Mouse (Mus musculus) B cell, adult 62 days (primary cell): ENCODE data around the gene Vmn1r200. TPM values are rescaled to one million over a fixed set of nuclear protein-coding genes. Genes with fewer than 3 reads are reported as not detected.

Experiments used
- total RNA-seq: library from RNA; stranded (reverse); gene quantifications from 4 replicates; pipeline ENCODE4 v1.2.4, GENCODE M21; 2023

Gene Vmn1r200
- not detected in 4 replicates for total RNA-seq

DNA sequence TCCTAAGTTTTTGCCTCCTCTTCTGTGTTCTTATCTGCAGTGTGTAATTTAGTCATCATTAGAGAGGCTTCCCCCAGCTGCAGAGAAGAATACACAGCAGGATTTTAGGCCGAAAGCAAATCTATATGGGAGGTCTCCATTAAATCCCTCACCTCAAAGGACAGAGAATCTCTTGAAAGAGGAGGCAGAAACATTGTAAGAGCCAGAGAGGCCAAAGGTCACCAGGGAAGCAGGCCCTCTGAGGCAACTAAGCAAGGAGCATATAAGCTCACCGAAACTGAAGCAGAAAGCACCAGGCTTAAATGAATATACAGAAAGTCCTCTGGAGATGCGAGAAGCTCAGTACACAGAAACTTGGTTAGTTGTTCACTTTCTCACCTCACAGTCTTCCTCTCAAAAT, at the start of gene Vmn1r200:
Gene Vmn1r200 (plus strand): TSS at position 301 of the 400 bp plus-strand sequence.

DNA sequence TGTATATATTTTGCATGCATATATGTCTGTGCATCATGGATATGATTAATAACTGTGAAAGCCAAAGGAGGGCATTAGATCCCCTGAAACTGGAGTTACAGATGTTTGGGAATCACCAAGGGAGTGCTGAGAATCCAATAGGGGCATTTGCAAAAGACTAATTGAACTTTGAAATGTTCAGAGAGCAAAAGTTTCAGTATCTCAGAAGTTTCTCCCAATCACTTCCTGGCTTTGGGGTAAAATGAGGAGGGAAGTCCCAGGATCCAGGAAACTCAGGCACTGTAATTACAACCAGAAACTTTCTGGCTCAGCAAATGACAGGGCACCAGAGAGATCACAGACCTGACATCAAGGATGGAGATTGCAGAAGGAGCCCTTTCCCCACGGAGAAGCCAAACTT, 40.1 kb upstream of the Vmn1r200 start, which contains the start of gene Vmn1r198:
Gene Vmn1r198 (plus strand): TSS at position 301 of the 400 bp plus-strand sequence.

DNA sequence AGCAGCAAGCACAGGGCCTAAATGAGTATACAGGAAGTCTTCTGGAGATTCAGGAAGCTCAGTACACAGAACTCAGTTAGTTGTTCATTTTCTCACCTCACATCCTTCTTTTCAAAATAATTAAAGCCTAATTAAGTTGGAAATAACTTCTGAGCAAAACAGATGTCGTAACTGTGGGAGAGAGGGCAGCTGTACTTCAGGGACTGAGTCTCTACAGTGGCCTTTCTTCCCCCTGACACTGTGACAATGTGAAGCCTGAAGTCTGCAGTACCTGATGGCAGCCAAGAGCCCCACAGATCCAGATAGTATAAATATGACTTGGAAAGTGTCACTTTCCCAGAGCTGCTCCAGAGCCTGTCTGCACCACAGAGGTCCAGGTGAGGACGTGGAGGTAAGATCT, 10.7 kb upstream of the Vmn1r200 start, which contains the start of gene Vmn1r199:
Gene Vmn1r199 (plus strand): TSS at position 301 of the 400 bp plus-strand sequence.

Other genes starting within 250 kb of the Vmn1r200 start
- gene Vmn1r191, start 206.4 kb upstream of the Vmn1r200 start, total RNA-seq: not detected in 4 replicates
- not detected in 4 replicates for gene Vmn1r192, start 199.2 kb upstream of the Vmn1r200 start, total RNA-seq
- not detected in 4 replicates for gene Vmn1r193, start 167.2 kb upstream of the Vmn1r200 start, total RNA-seq
- not detected in 4 replicates for gene Vmn1r194, start 146.2 kb upstream of the Vmn1r200 start, total RNA-seq
- not detected in 4 replicates for gene Vmn1r195, start 119.9 kb upstream of the Vmn1r200 start, total RNA-seq
- not detected in 4 replicates for gene Vmn1r196, start 100.5 kb upstream of the Vmn1r200 start, total RNA-seq
- not detected in 4 replicates for gene Vmn1r197, start 65.8 kb upstream of the Vmn1r200 start, total RNA-seq
- gene Vmn1r198, start 40.0 kb upstream of the Vmn1r200 start, total RNA-seq: not detected in 4 replicates
- not detected in 4 replicates for gene Vmn1r199, start 10.6 kb upstream of the Vmn1r200 start, total RNA-seq
- gene Vmn1r201, start 81.5 kb downstream of the Vmn1r200 start, total RNA-seq: not detected in 4 replicates
- gene Vmn1r202, start 115.0 kb downstream of the Vmn1r200 start, total RNA-seq: 0.09 TPM in 1 of 4 replicates, not detected in the others
- gene Vmn1r203, start 127.7 kb downstream of the Vmn1r200 start, total RNA-seq: not detected in 4 replicates
- not detected in 4 replicates for gene Vmn1r204, start 162.8 kb downstream of the Vmn1r200 start, total RNA-seq
- not detected in 4 replicates for gene Vmn1r205, start 202.6 kb downstream of the Vmn1r200 start, total RNA-seq
- gene Vmn1r206, start 233.9 kb downstream of the Vmn1r200 start, total RNA-seq: not detected in 4 replicates